Mouse (Mus musculus) adipocyte (in vitro differentiated cells): ENCODE measurements around the gene Wtip.
"Not testable (repeated sequence)": the region's sequence is repeated elsewhere in the genome, so short reads cannot be mapped to it uniquely, and the experiment has no call there.

Source experiments
- DNase-seq: peaks from one replicate; pipeline ENCODE4 v3.0.0-alpha.2; 2016; ENCODE audit warnings: low spot score

The Wtip gene

GRCm38 (mm10) chr7:34120636-34121035 lies 12.4 kb downstream of the Wtip start:
- not testable (repeated sequence) for DNase-seq

DNA sequence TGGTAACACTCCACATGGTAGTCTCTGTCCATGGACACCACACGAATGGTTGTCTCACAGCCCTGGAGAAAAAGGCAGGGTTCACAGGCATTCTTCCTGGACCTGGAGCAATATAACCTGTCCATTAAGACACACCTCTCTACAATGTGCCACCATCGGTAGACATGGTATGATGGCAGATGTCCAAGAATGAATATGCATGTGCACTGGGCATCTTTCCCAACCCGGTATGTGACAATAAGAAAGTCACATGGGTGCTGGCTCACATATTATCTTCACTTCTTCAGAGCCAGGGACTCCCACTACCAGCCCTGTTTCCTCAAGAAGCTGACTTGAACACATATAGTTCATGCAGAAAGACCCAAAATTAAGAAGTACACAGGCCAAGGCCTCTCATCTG lies 16.5 kb downstream of the Wtip start:
- no peak for DNase-seq

DNA sequence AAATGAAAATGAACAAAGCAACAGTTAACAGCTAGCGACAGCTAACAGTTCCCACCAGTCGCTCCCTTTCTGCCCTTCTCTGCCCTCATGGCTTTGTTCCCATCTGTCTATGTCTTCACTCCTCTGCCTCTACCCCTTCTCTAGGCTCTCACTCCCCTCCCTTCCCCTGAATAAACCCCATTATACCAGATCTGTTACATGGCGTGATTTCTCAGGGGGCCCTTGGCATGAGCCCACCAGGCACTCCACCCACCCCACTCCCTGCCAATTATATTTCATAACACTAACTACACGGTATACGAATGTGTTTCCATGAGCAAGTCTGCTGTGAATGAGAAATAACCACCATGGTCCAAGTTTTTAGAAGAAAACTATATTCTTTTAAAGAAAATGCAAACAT lies 23.9 kb downstream of the Wtip start:
- DNase-seq, result no peak

GRCm38 (mm10) chr7:34101276-34101675 lies 31.8 kb downstream of the Wtip start:
- no peak for DNase-seq

GRCm38 (mm10) chr7:34100002-34100401 lies 33.1 kb downstream of the Wtip start:
- DNase-seq, result no peak

GRCm38 (mm10) chr7:34094911-34095481 lies 38.1 kb downstream of the Wtip start, which contains the start of gene Scgb1b30:
TSS of gene Scgb1b30 (plus strand) at chr7:34095431.
- no peak for DNase-seq

- not testable (repeated sequence) for DNase-seq
Observed at GRCm38 (mm10) chr7:34068132-34068531, 64.9 kb downstream of the Wtip start.
